Mouse (Mus musculus) embryo, embryonic 11.5 days (tissue): ENCODE measurements around the gene Syt14.
A peak's percentile ranks its signal among the peaks of the same experiment; 100 is the strongest.

Experiments
- DNase-seq: peaks from one replicate; pipeline ENCODE4 v3.0.0-alpha.2; 2012; ENCODE audit warnings: low read depth, low spot score

The Syt14 gene

GRCm38 (mm10) chr1:192987203-192987602 lies 48.4 kb downstream of the Syt14 start:
- no peak for DNase-seq

GRCm38 (mm10) chr1:192986481-192986880 lies 49.1 kb downstream of the Syt14 start:
- no peak for DNase-seq

GRCm38 (mm10) chr1:192984333-192984732 lies 51.2 kb downstream of the Syt14 start:
- no peak for DNase-seq

- DNase-seq: no peak
These were observed 53.9 kb downstream of the Syt14 start for GRCm38 (mm10) chr1:192981658-192982057.

- no peak for DNase-seq
These were observed 54.5 kb downstream of the Syt14 start for GRCm38 (mm10) chr1:192981120-192981519.

- no peak for DNase-seq
These were observed 73.3 kb downstream of the Syt14 start for GRCm38 (mm10) chr1:192962323-192962722.

- DNase-seq: peak; percentile 11
These were observed 87.8 kb downstream of the Syt14 start for GRCm38 (mm10) chr1:192947839-192948173.

- DNase-seq: no peak
These were observed 88.3 kb downstream of the Syt14 start for GRCm38 (mm10) chr1:192947170-192947838.

GRCm38 (mm10) chr1:192939033-192939432 lies 96.5 kb downstream of the Syt14 start:
- no peak for DNase-seq

GRCm38 (mm10) chr1:192937956-192938355 lies 97.6 kb downstream of the Syt14 start:
- DNase-seq: no peak

- no peak for DNase-seq
These were observed 103.8 kb downstream of the Syt14 start for GRCm38 (mm10) chr1:192931797-192932196.

GRCm38 (mm10) chr1:192912101-192912728 lies 123.4 kb downstream of the Syt14 start:
- no peak for DNase-seq

GRCm38 (mm10) chr1:192901516-192901915 lies 134.1 kb downstream of the Syt14 start:
- no peak for DNase-seq

- no peak for DNase-seq
These were observed 134.7 kb downstream of the Syt14 start for GRCm38 (mm10) chr1:192900913-192901312.

- DNase-seq: no peak
These were observed 136.8 kb downstream of the Syt14 start for GRCm38 (mm10) chr1:192898742-192899141.

GRCm38 (mm10) chr1:192897218-192897617 lies 138.4 kb downstream of the Syt14 start:
- DNase-seq: no peak

- no peak for DNase-seq
These were observed 139.5 kb downstream of the Syt14 start for GRCm38 (mm10) chr1:192896076-192896475.

GRCm38 (mm10) chr1:192890716-192891115 lies 144.9 kb downstream of the Syt14 start:
- DNase-seq: no peak

GRCm38 (mm10) chr1:192882617-192883295 lies 152.8 kb downstream of the Syt14 start:
- no peak for DNase-seq

GRCm38 (mm10) chr1:192880130-192880529 lies 155.4 kb downstream of the Syt14 start:
- DNase-seq: no peak

- no peak for DNase-seq
These were observed 156.4 kb downstream of the Syt14 start for GRCm38 (mm10) chr1:192879086-192879580.

- DNase-seq: no peak
These were observed 162.7 kb downstream of the Syt14 start for GRCm38 (mm10) chr1:192872841-192873240.

- no peak for DNase-seq
These were observed 165.8 kb downstream of the Syt14 start for GRCm38 (mm10) chr1:192869761-192870160.
